Mouse (Mus musculus): ENCODE measurements around the gene Serpina9.

Gene Serpina9

GRCm38 (mm10) chr12:104013620-104014019, at the start of gene Serpina9:
TSS of gene Serpina9 (minus strand) at chr12:104013755.
- no peak for DNase-seq

- DNase-seq, result no peak
These were observed 48.3 kb upstream of the Serpina9 start for GRCm38 (mm10) chr12:104061862-104062261.

GRCm38 (mm10) chr12:104060126-104060525, 46.6 kb upstream of the Serpina9 start:
- DNase-seq, result no peak

GRCm38 (mm10) chr12:104057531-104057930, 44.0 kb upstream of the Serpina9 start:
- DNase-seq, result no peak

- no peak for DNase-seq
These were observed 43.5 kb upstream of the Serpina9 start for GRCm38 (mm10) chr12:104057050-104057449.

- DNase-seq, result no peak
These were observed 42.2 kb upstream of the Serpina9 start for GRCm38 (mm10) chr12:104055755-104056154.

GRCm38 (mm10) chr12:104053995-104054394, 40.4 kb upstream of the Serpina9 start:
- no peak for DNase-seq

GRCm38 (mm10) chr12:104045713-104046112, 32.2 kb upstream of the Serpina9 start:
- no peak for DNase-seq

- no peak for DNase-seq
These were observed 30.8 kb upstream of the Serpina9 start, which contains the start of gene Serpina12 for GRCm38 (mm10) chr12:104044343-104044742. TSS of gene Serpina12 (minus strand) at chr12:104044443.

- no peak for DNase-seq
These were observed 29.2 kb upstream of the Serpina9 start for GRCm38 (mm10) chr12:104042753-104043152.

- no peak for DNase-seq
These were observed 27.8 kb upstream of the Serpina9 start for GRCm38 (mm10) chr12:104041401-104041800.

- DNase-seq, result no peak
These were observed 24.6 kb upstream of the Serpina9 start for GRCm38 (mm10) chr12:104038181-104038580.

GRCm38 (mm10) chr12:104033752-104034151, 20.2 kb upstream of the Serpina9 start:
- DNase-seq, result no peak

GRCm38 (mm10) chr12:104029986-104030385, 16.4 kb upstream of the Serpina9 start:
- peak; percentile 15 for DNase-seq

- DNase-seq, result no peak
These were observed 1.7 kb upstream of the Serpina9 start for GRCm38 (mm10) chr12:104015280-104015679.

GRCm38 (mm10) chr12:104004689-104005088, 8.9 kb downstream of the Serpina9 start:
- no peak for DNase-seq

- no peak for DNase-seq
These were observed 10.3 kb downstream of the Serpina9 start for GRCm38 (mm10) chr12:104003238-104003612.

GRCm38 (mm10) chr12:104002569-104003237, 10.9 kb downstream of the Serpina9 start:
- DNase-seq, result no peak

GRCm38 (mm10) chr12:104000594-104000993, 13.0 kb downstream of the Serpina9 start:
- no peak for DNase-seq

GRCm38 (mm10) chr12:103999611-104000010, 13.9 kb downstream of the Serpina9 start:
- no peak for DNase-seq

GRCm38 (mm10) chr12:103996513-103996912, 17.0 kb downstream of the Serpina9 start:
- no peak for DNase-seq

- DNase-seq, result peak; percentile 62
These were observed 18.1 kb downstream of the Serpina9 start for GRCm38 (mm10) chr12:103995292-103996072.

GRCm38 (mm10) chr12:103992945-103993344, 20.6 kb downstream of the Serpina9 start:
- DNase-seq, result no peak

- no peak for DNase-seq
These were observed 23.7 kb downstream of the Serpina9 start, which contains the start of gene Serpina11 for GRCm38 (mm10) chr12:103989857-103990256. TSS of gene Serpina11 (minus strand) at chr12:103989957.

Data from thymus, postnatal 4 days (tissue).